Mouse (Mus musculus): ENCODE results near the gene Plcd1.

- TF ChIP-seq CTCF (IDR thresholded peaks at IDR 0.05; ENCODE audit: control insufficient read depth, insufficient read depth, insufficient read length) (no peak), USF1 (IDR thresholded peaks at IDR 0.05; ENCODE audit: low read depth) (no peak), CEBPB (IDR thresholded peaks at IDR 0.05; ENCODE audit: low read depth) (no peak)
Measured at GRCm38 (mm10) chr9:119038574-119038973, 54.7 kb downstream of the Plcd1 start.

All from C2C12 (cell line).